Mouse (Mus musculus) activated CD4-positive, CD25-positive, alpha-beta regulatory T cell (primary cell): ENCODE measurements around the gene Gm20716. TPM values are rescaled to one million over a fixed set of nuclear protein-coding genes. Genes with fewer than 3 reads are reported as not detected.

ENCODE experiments used
- polyA plus RNA-seq, 2 experiments: library from polyadenylated mRNA; unstranded; fragments of 100-300 nt; shearing (Covaris generic); gene quantifications; one replicate each; pipeline ENCODE4 v1.2.1; 2017

Gene Gm20716
- 1 to 10 TPM; 4.2 to 6.8 TPM for polyA plus RNA-seq

DNA sequence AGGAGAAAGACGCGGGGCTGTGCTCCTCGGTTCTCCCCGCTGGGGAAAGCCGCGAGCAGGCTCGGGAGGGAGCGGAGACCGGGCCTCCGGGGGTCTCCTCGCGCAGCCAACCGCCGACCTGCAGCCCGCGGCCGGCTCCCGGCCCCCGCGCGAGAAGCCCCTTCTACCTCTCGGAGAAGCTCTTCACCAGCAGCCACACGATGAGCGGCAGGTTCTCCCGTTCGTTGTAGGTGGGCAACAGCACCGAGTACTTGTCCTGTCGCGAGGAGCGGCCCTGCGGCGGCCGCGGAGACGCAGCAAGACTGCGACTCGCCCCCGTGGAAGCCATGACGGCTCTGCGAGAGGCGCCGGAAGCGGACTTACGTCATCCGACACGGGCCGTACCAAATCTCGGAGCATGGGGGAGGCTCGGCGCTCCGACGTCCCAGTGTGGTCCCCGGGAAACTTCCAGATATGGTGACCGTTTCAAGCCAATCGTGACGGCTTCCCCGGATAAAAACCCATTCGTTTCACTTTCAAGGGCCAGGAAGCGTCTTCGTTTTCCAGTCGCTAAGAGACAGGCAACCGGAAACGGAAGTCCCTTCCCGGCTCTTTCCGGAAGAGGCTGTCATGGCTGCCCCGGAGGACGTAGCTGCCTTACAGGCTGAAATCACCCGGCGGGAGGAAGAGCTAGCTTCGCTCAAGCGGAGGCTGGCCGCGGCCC lies at the start of gene Gm20716, which contains the start of the genes Dpm1 and Mocs3:
Gm20716 (minus strand) TSS at position 339 of the 703 bp plus-strand sequence.
Dpm1 (minus strand) TSS at position 566 of the 703 bp plus-strand sequence.
Mocs3 (plus strand) TSS at position 597 of the 703 bp plus-strand sequence.

GRCm38 (mm10) chr2:168206725-168207644 lies 23.2 kb downstream of the Gm20716 start, which contains the start of gene Adnp:
Adnp (minus strand) TSS chr2:168207112.

Other genes starting within 250 kb of the Gm20716 start
- gene Ripor3, start 219.7 kb downstream of the Gm20716 start, polyA plus RNA-seq = under 1 TPM in 1 of 2 experiments, not detected in 1; 0.21 TPM
- gene Pard6b, start 149.4 kb downstream of the Gm20716 start, polyA plus RNA-seq = 1 to 10 TPM; 4.3 to 4.9 TPM
- 10 to 100 TPM; 24.7 to 28.7 TPM for gene Adnp, start 23.3 kb downstream of the Gm20716 start, polyA plus RNA-seq
- gene Dpm1, start 227 bp upstream of the Gm20716 start, polyA plus RNA-seq = 100 to 1,000 TPM; 105 to 144 TPM
- 10 to 100 TPM; 15.3 to 16.1 TPM for gene Mocs3, start 258 bp upstream of the Gm20716 start, polyA plus RNA-seq
- gene Kcng1, start 51.4 kb upstream of the Gm20716 start, polyA plus RNA-seq = under 1 TPM in 1 of 2 experiments, not detected in 1; 0.25 TPM